Mouse (Mus musculus): ENCODE measurements around the gene Man1c1.

Gene Man1c1

GRCm38 (mm10) chr4:134579212-134579611 is 124.9 kb downstream of the Man1c1 start:
- WGBS: 35% methylated on average over 11 of the region's 11 CpGs

- WGBS: 62% methylated on average over 5 of the region's 5 CpGs
Observed at GRCm38 (mm10) chr4:134578407-134578806, 125.7 kb downstream of the Man1c1 start.

- 91% methylated on average over 2 of the region's 2 CpGs for WGBS
Observed at GRCm38 (mm10) chr4:134577281-134577680, 126.8 kb downstream of the Man1c1 start.

GRCm38 (mm10) chr4:134575486-134575885 is 128.6 kb downstream of the Man1c1 start:
- 88% methylated on average over 11 of the region's 11 CpGs for WGBS

- 91% methylated on average over 24 of the region's 24 CpGs for WGBS
Observed at GRCm38 (mm10) chr4:134572449-134573300, 131.4 kb downstream of the Man1c1 start.

- WGBS: 81% methylated on average over 14 of the region's 14 CpGs
Observed at GRCm38 (mm10) chr4:134570704-134571451, 133.2 kb downstream of the Man1c1 start.

- 94% methylated on average over 8 of the region's 8 CpGs for WGBS
Observed at GRCm38 (mm10) chr4:134569831-134570230, 134.3 kb downstream of the Man1c1 start.

- WGBS: 87% methylated on average over 6 of the region's 6 CpGs
Observed at GRCm38 (mm10) chr4:134569205-134569604, 134.9 kb downstream of the Man1c1 start.

- 63% methylated on average over 19 of the region's 19 CpGs for WGBS
Observed at GRCm38 (mm10) chr4:134567377-134568226, 136.5 kb downstream of the Man1c1 start.

- 93% methylated on average over 6 of the region's 6 CpGs for WGBS
Observed at GRCm38 (mm10) chr4:134564093-134564492, 140.0 kb downstream of the Man1c1 start.

- 95% methylated on average over 16 of the region's 16 CpGs for WGBS
Observed at GRCm38 (mm10) chr4:134563624-134564023, 140.5 kb downstream of the Man1c1 start.

GRCm38 (mm10) chr4:134562014-134562413 is 142.1 kb downstream of the Man1c1 start:
- 87% methylated on average over 2 of the region's 2 CpGs for WGBS

GRCm38 (mm10) chr4:134560699-134561098 is 143.4 kb downstream of the Man1c1 start:
- 84% methylated on average over 8 of the region's 8 CpGs for WGBS

GRCm38 (mm10) chr4:134559154-134559553 is 144.9 kb downstream of the Man1c1 start:
- WGBS: 86% methylated on average over 7 of the region's 7 CpGs

- 66% methylated on average over 9 of the region's 9 CpGs for WGBS
Observed at GRCm38 (mm10) chr4:134558570-134559113, 145.4 kb downstream of the Man1c1 start.

GRCm38 (mm10) chr4:134557626-134558249 is 146.4 kb downstream of the Man1c1 start:
- WGBS: 13% methylated on average over 16 of the region's 16 CpGs

- 61% methylated on average over 8 of the region's 8 CpGs for WGBS
Observed at GRCm38 (mm10) chr4:134555956-134556580, 148.0 kb downstream of the Man1c1 start.

GRCm38 (mm10) chr4:134553631-134554030 is 150.5 kb downstream of the Man1c1 start:
- WGBS: 85% methylated on average over 1 of the region's 1 CpGs

GRCm38 (mm10) chr4:134551494-134552316 is 152.4 kb downstream of the Man1c1 start, which contains the start of gene Selenon:
Gene Selenon (minus strand): TSS chr4:134552166.
- under 1% methylated on average over 59 of the region's 67 CpGs for WGBS

- WGBS: 99% methylated on average over 8 of the region's 8 CpGs
Observed at GRCm38 (mm10) chr4:134549899-134550298, 154.2 kb downstream of the Man1c1 start.

Measured in cerebral cortex, adult 2 months (tissue).